Mouse (Mus musculus) ES-Bruce4 (cell line): ENCODE measurements at regions not wholly inside any gene's neighbourhood (a gene's known extent, or its start where the extent isn't known, plus 50 kb on each side); places are given as distances from the start of the nearest gene placed in this dataset.

ENCODE experiments used
- CTCF ChIP-seq: IDR thresholded peaks from one replicate; pipeline ENCODE4 v1.8.1; 2011; ENCODE audit warnings: low read depth, low read length
- POLR2A ChIP-seq: IDR thresholded peaks from one replicate; pipeline ENCODE4 v1.8.1; 2011; ENCODE audit warnings: low read length; ENCODE audit not compliant: insufficient read depth

DNA sequence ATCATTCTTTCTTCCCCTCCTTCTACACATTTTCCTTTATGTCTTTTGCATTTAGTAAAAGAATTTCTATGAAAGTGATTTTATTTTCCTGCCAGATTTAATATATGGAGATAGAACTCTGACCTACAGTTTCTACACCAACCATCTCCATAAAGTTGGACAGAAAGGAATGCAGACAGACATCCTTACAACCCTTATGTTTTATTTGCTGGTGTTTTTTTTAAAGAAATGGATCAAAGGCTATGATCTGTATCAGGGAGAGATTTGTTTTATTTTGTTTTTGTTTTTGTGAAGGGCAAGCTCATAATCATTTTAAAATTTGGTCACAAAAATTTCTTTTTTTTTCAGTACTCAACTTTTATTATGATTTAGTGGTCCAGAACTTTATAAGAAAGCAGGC, 391.2 kb upstream of the Ddx18 start:
- no peak for TF ChIP-seq CTCF
- no peak for TF ChIP-seq POLR2A
